Mouse (Mus musculus): Measurements from ENCODE around the gene Ric8b. TPM values are rescaled to one million over a fixed set of nuclear protein-coding genes. Genes with fewer than 3 reads are reported as not detected.
A peak's percentile ranks its signal among the peaks of the same experiment; 100 is the strongest.

The Ric8b gene
- total RNA-seq, 1 experiment from 2014 or later: 21.5 TPM

DNA sequence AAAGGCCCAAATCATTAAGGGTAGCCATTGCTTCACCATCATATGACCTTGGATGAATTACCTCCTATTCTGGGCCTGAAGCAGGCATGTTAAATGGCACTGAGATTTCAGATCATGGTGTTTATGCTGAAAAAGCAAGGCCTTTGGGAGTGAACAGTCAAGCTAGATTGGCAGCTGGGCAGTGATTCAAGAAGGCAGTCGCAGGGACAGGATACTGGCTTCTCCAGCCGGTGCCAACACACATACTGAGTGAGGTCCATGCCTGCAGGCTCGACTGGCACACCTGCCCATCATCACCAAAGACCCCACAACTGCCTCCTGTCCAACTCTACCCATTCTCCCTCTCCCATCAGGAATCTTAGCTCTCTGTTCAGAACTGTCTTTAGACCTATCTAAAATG, 8.9 kb upstream of the Ric8b start:
- ATAC-seq (replicated peaks; ENCODE audit: low read depth, poor library complexity, severe bottlenecking): no peak

DNA sequence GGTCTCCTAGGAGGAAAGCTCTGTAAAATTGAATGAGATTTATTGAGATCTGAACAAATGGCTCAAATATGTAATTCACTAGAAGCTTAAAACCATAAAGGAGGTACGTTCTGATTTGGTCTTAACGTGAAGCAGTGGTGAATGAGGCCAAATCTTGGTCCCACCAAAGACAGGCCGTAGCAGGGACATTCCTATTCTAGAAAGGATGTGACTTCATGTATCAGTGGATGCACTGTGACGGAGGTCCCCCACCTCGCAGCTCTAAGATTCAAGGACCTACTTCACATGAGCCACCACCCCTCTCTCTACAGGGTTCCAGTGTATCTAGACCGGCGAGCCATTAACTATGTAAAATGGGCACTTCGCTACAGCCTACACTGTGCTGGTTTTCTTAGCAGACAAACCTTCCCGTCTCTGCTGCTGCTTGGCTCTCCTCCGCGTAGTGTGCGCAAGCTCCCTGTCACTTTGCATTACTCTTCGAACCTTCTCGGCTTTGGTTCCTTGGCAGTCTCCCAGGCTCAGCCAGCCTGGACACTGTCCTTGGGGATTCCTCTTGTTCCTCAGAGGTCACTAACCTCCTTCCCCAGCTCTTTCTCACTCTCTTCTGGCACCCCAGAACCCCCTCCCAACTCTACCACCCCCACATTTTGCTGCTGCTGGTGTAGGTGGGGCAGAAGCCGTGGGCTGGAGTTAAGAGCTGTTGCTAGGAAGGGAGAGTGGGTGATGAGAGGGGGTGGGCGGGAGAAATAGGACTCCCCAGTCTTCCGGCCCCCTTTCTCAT, 8.2 kb upstream of the Ric8b start:
- no peak for ATAC-seq (replicated peaks; ENCODE audit: low read depth, poor library complexity, severe bottlenecking)

DNA sequence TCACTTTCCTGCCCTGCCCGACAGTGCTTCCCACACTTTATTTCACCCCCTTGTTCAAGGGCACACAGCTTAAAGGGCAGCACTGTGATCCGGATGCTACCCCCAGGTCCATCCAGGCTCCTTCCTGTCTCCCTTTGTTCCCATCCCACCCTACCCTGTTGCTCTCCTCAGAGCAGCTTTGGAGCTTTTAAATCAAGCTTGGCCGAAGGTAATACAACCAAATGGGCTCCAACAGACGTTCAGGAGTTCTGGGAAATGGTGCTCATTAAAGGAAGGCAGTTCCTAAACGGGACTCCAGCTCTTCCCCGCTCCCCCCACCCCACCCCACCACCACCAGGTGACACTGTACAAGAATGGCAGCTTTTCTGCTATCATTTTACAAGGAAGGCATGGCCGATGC, 7.2 kb upstream of the Ric8b start:
- ATAC-seq (replicated peaks; ENCODE audit: low read depth, poor library complexity, severe bottlenecking): no peak

DNA sequence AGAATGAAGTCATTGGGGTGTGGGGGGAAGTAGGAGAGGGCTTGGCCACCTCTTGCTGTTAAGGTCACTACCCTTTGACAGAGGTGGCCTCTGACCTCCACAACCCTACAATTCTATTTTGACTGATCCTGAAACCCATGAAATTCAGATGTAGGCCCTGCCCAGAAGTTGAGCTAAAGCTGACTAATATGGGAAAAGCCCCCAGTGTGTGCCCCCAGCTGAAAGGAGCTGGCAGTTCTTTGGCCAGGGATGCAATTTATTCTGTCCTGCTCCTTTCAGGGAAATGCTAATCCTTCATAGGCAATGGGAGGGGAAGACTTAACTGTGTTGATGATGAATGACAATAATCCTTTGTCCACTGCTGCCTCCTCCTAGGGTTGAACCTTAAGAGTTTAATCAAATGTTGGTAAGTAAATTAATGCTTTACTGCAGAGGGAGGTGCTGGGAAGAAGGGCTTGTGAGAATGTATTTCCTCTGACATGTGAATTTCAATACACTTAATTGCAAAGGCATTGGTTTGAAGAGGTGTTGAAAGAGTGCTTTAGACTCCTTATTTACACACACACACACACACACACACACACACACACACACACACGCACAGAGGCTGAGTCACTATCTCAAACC, 6.5 kb upstream of the Ric8b start:
- ATAC-seq (replicated peaks; ENCODE audit: low read depth, poor library complexity, severe bottlenecking): no peak

DNA sequence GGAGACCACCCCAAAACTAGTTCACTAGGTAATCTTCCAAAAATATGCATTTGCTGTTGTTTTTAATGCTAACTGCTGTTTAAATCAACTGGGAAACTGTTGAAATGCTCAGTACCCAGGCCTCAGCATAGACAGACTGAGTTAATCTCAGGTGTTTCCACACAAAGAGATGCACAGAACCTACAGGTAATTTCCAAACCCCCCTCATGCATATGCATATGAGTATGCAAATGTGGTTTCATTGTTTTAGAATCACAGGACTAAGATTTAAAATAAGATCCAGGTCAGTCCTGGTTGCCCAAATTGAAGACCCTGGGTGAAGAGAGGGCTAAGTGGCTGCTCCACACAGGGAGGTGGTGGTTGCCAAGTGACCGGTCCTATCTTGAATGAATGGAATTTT, 4.3 kb upstream of the Ric8b start:
- ATAC-seq (replicated peaks; ENCODE audit: low read depth, poor library complexity, severe bottlenecking): no peak

DNA sequence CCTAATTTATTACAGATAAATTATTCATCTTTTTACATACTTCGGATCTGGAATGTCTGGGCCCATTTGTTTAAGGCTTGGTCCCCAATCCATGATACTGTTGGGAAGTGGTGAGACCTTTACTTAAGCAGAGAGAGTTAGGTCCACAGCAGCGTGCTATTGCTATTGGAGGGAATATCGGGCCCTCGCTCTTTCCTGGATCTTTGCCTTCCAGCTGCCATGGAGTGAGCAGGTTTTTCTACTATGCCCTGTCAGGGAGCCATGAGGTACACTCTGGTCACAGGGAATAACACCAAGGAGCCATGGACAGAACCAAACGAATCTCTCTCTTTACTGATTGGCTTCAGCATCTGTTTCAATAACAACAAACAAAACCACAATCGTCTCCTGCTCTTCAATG, 1.9 kb upstream of the Ric8b start:
- no peak for ATAC-seq (replicated peaks; ENCODE audit: low read depth, poor library complexity, severe bottlenecking)

DNA sequence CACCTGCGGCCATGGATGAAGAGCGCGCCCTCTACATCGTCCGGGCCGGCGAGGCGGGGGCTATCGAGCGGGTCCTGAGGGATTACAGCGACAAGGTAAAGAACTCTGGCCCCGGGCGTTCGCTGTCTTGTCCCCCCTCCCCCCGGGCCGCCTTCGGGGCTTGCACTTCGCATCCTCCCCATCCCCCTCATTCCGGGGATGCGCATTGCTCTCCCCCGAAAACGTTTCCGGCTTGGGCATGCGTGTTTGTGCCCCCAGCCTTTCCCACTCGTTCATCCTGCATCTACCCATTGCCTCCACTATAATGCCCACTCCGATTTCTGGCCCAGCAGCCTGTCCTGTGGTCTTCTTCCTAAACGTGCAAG, 297 bp downstream of the Ric8b start:
- no peak for ATAC-seq (replicated peaks; ENCODE audit: low read depth, poor library complexity, severe bottlenecking)

DNA sequence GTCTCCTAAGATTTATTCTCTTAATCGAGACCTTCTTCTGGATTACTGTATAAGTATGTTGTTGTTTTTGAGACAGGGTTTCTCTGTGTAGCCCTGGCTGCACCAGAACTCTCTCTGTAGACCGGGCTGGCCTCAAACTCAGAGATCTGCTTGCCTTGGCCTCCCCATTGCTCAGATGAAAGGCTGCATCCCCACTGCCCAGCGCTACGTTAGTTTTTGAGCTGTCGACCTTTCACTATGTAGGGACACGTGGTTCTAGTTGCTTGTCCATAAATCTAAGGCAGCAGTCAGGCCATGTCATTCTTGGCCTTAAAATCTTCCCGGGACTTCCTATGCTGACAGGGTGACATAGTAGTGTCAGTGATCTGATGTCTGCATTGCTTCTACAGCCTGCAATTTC, 8.9 kb downstream of the Ric8b start:
- ATAC-seq (replicated peaks; ENCODE audit: low read depth, poor library complexity, severe bottlenecking): no peak

DNA sequence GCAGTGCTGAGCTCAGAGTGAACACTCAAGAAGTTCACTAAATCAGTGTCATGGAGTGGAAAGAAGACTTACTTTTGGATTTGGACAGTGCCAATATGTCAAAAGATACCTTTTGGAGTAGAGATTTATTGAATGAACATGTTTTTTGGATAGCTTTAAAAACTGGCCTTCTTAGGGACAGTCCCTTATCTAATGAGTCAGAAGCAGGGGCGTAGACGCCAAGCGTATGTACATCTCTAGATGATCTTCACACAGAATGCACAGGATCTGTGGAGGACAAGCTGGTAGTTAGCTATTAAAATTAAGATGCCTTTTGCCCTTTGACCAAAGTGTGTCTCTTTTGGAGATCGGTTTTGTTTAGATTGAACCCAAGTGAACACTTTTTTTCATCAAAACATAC, 9.5 kb downstream of the Ric8b start:
- ATAC-seq (replicated peaks; ENCODE audit: low read depth, poor library complexity, severe bottlenecking): no peak

DNA sequence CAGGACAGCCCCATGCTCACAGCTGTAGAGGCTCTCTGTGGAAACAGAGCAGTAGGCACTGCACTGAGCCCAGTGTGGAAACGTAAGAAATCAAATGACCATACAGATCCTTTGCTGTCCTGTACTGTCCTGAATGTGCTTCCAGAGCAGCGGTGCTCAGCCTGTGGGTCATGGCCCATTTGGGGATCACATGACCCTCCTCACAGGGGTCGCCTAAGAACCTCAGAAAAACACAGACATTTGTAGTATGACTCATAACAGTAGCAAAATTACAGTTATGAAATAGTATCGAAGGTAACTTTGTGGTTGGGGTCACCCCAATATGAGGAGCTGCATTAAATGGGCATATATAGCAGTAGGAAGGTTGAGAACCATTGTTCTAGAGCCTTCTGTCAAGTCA, 11.0 kb downstream of the Ric8b start:
- no peak for ATAC-seq (replicated peaks; ENCODE audit: low read depth, poor library complexity, severe bottlenecking)

DNA sequence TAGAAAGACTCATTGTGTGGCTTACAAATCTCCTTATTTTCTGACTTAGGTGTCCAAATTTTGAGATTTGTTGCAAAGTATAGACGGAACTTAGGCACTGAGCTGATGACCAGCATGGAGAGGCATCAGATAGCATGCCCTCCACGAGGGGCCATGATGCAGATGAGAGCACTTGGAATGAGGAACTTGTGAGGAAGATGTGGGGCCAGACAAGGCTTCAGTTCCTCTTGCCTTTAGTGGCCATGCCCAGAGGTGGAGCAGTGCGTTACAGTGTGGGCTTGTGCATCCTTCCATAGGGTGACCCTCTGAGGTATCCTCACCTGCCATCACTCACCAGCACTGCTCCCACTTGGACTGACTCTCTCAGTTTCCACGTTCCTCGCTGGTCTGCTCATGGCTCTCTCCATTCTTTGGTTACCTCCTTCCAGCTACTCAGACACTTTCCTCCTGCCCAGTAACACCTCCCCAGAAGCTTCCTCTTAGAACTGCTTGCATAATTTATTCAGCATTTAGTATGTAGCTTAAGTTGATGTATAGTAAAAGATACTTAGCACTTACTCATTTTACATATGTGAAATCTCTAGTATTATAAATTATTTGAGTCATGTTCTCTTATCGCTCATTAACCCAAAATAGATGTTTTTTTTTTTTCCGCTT, 18.3 kb downstream of the Ric8b start:
- ATAC-seq (replicated peaks; ENCODE audit: low read depth, poor library complexity, severe bottlenecking): peak; percentile 97

DNA sequence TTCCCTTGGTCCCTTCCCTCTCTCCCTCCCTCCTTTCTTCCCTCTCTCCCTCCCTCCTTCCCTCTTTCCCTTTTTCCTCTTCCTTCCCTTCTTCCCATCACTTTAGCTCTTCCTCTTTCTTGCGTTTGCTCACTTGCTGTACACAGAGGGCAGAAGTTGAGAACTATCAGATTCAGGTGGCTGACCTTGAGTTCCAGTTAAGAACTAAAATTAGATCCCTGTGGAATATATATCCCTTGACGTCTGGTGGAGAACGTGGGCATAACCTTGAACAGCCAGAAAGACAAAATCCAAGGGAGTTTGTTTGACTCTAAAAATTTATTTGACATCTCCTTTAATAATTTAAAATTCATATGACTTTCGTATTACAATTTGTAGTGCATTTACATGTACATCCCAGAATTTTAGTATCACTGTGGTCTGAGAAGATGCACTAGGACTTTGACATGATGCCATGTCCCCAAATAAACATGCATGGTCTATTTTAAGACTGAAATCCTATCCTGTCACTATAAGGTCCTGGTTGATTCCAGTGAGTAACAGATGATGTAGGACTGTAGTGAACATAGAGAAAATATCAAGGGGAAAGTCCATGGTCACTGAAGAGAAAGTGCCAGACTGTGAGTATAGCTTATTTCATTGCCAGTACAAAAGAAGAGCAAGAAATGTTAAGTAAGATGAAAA, 19.6 kb downstream of the Ric8b start:
- no peak for ATAC-seq (replicated peaks; ENCODE audit: low read depth, poor library complexity, severe bottlenecking)

DNA sequence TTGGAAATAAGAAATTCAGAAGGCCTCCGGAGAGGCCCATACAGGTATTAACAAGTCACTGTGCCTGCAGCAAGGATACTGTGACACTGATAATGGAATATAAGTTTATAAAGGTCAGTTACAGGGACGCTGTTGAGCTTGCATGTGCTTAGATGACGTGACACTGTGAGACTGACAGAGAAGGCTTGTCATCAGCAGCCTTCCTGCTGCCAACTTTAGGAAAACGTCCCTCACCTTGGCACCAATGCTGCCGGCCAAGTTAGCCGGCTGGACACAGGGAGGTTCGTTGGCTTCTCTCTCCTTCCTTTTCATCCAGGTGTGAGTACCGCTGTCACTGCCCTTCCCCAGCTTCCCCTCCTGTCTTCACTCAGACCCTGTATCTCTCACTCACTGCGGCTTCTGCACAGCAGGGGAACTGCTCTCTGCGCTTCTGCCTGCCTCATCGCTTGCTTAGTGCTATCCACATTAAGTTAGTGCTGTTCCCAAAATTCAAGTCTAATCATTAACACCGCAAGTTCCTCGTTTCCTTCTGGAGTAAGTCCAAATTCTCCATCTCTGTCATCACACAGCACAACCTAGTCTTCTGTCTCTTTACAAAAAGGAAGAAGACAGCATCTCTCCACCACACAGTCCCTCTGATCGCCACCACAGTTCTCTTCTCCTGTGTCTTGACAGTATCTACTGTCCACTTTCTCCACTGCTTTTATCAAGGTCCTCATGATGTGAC, 20.8 kb downstream of the Ric8b start:
- no peak for ATAC-seq (replicated peaks; ENCODE audit: low read depth, poor library complexity, severe bottlenecking)

DNA sequence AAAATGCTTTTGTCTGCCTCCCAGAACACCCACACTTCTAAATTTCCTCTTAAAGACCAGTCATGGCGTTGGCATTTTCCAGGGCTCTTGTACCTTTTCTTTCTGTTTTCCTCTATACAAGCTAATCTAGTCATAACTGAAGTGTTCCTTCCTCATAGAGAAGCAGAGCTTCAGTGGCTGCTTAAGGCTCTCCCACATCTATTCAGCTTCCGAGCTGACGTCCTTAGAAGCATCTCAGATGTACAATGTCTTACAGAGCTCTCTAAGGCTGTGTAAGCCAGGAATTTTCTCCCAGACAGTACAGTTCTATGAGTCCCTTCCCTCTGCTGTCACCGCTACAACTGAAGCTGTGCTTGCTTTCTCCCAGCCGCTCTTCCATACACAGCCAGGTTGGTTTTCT, 21.5 kb downstream of the Ric8b start:
- ATAC-seq (replicated peaks; ENCODE audit: low read depth, poor library complexity, severe bottlenecking): no peak

DNA sequence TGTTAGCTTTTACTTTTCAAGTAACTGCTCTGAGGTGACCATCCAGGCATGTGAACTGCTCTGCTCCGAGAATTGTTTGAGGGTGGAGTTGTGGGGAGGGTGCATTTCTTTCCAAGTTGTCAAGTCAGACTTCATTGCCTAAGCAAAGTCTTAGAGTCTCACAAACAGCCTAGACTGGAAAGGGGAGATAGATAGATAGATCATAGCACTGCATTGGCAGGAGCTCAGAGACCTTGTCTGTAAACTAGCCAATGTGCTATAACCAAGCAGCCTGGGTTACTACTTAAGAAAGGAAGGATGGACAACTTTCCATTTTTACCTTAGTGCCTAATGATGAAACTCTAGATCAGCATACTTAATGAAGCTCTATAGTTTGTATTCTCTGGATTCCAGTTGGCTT, 22.9 kb downstream of the Ric8b start:
- ATAC-seq (replicated peaks; ENCODE audit: low read depth, poor library complexity, severe bottlenecking): no peak

DNA sequence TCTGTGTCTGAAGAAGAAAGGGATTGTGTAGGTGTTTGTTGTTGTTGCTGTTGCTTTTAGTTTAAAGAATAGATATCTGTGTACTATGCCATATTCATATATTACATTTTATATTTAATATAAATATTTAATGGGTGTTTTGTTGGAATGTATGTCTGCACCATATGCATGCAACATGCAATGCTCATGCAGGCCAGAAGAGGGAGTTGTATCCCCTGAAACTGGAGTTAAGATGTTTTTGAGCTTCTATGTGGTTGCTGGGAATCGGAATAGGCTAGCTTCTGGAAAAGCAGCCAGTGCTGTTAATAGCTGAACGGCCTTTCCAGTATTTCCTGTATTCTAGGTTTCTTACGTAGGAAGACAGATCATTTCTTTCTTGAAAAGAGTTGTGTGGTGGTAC, 28.3 kb downstream of the Ric8b start:
- ATAC-seq (replicated peaks; ENCODE audit: low read depth, poor library complexity, severe bottlenecking): no peak

DNA sequence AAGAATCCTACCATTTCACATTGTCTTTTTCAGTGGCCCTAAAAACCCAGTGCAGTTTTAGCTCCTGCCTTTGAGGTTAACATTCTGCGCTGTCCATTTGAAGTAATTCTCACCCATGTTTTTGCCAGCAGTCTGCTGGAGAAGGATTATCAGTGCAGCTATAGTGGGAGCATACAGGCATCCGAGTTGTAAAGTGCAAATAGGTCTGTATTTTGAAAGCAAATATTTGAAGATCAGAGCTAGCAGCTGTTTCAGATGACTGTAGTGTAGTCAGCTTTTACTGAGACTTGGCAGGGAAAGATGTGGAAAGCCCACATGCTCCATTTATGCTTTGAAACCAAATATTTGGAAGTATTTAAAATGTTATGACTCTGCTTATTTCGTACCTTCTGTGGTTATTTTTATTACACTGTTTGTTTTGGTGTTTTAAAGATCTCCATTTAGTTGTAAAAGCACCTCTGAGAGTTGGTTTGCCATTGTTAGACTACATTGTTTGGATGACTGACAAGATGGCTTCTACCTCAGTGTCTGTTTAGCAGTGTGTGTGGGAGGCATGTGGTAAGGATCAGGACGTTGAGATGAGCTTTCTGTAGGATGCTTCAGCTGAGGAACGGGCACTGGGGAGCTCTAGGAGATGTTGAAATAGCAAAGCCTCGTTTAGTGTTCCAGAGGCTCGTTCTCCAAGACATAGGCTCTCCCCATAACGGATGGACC, 31.7 kb downstream of the Ric8b start:
- ATAC-seq (replicated peaks; ENCODE audit: low read depth, poor library complexity, severe bottlenecking): no peak

DNA sequence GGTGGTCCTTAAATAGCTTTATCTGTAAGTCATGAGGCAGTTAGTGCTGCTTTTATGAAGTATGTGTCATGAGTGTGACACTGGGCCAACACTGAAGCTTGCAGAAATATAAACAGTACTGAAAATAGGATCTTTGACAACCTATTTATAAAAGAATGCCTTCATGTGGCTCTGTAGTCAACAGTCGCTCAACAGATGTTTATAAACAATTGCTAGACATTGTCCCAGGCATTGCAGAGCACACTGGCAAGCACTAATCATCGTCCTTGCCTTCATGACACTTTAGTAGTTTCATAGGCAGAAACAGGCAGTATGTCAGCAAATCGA, 32.2 kb downstream of the Ric8b start:
- no peak for ATAC-seq (replicated peaks; ENCODE audit: low read depth, poor library complexity, severe bottlenecking)

DNA sequence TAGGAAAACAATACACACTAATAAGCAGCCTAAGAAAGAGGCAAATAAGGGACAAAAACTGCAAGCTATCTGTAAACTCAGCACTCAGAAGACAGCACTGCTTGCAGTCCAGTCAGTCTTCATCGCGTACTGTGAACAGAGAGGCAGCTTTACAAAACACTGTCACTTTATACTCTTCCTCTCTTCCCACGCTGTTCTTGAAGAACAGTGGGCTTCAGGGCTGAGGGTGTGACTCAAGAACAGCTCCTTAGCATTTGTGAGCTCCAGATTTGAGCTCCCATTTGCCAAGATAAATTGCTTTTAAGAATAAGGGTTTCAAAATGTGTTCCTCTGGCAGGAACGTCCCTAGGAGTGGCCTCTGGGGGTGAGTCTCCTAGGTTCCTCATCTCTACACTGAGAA, 33.0 kb downstream of the Ric8b start:
- no peak for ATAC-seq (replicated peaks; ENCODE audit: low read depth, poor library complexity, severe bottlenecking)

DNA sequence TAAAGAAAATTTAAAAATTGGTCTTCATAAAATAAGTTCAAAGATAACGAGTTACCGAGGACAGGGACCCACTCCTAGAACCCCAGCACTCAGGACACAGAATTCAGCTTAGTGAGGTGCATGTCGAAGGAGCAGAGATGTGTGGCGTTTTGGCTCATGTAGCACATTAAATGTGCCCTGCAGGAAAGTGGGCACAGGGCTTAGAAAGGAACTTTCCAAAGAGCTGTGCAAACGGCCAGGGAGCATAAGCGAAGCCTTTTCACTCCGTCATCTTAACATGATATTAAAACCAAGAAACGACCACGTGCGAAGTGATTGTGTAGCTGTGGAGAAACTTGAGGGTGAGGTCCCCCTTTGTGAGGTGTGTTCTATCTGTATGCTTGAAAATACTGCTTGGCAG, 36.8 kb downstream of the Ric8b start:
- ATAC-seq (replicated peaks; ENCODE audit: low read depth, poor library complexity, severe bottlenecking): no peak
